Mouse (Mus musculus): ENCODE data around the gene Kcnh8.

Kcnh8 gene

DNA sequence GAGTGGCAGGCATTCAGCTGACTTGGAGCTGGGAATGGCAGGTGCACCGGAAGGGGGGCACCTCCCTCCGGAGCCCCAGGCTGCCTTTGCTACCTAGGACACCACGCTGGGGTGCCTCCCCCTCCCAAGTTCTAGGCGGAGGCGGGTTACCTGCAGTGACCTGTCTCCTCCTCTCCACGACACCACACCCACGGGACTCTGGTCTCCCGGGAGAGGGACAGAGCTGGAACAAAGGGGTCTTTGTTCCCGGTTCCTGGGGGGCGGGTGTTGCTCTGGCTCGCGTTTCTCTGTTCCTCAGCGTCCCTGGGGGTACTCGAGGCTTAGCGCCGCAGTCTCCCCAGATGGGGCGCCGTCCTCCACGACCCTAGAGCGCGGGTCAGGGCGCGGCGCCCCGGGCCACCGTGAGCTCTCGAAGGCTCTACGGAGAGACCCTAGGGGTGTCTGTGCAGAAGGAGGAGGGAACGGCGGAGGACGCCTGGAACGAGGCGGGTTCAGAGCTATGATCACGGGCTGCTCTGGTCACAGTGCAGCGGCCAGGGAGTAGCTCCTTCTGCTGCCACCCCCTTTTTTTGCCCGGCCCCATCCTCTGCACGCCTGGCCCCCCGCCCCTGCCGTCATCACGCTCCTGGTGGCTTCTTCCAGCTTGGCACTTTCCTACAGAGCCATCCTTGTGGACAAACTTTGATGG is at the start of gene Kcnh8:
Kcnh8 (plus strand) TSS at position 617 of the 688 bp plus-strand sequence.
- DNase-seq (ENCODE audit: low spot score): no peak

DNA sequence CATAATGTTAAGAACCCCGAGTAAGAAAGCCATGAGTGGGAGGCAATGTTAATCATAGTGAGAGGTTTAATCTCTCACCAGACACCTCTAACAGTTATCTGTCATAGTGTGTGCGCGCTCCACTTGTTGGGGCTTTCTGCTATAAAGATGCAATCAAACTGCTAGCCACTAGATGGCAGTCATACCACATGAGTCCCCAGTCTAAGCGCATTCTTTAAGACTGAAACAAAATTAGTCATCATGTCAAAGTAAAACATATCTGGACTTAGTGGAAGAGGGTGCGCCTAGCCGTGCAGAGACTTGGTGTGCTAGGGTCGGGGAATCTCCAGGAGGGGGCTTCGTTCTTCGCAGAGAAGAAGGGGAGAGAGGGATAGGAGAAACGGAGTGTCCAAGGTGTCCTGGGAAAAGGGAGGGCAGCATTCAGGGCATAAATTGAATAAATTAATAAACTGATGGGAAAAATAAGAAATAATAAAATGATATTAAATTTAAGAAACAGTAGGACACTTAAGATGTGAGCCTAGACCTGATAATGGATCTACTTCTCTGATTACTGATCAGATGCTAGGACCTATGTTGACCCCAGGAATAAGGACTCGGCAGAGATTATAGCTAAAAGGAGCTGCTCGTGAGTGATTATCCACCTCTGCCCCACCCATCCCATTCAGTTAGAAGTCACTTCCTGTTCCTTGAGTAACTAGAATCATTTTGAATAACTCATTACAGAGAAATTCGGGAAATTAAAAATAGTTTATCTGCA is 42.4 kb upstream of the Kcnh8 start:
- DNase-seq (ENCODE audit: low spot score): peak; percentile 52

DNA sequence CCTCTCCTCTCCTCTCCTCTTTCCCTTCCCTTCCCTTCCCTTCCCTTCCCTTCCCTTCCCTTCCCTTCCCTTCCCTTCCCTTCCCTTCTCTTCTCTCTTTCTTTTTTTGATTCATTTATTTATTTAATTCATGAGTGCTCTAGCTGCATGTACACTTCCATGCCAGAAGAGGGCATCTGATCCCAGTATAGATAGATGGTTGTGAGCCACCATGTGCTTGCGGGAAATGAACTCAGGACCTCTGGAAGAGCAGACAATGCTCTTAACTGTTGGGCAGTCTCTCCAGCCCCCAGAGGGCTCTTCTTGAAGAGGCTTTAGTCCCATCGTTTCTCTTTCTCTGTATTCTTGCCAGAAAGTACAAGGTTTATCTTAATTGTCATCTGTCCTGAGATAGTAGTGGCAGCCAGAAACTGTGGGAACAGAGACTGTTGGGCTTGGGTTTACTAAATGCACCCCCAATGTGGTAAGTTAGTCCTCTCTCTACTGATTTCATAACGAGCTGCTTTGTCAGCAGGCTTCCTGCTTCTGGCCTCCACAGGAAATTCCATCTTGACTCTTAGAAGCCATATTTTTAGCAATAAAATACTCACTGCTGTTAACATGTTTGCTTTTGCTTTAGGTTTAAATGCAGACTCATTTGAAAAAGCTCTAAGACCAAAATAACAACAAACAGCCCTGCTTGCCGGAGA is 36.9 kb upstream of the Kcnh8 start:
- no peak for DNase-seq (ENCODE audit: low spot score)

DNA sequence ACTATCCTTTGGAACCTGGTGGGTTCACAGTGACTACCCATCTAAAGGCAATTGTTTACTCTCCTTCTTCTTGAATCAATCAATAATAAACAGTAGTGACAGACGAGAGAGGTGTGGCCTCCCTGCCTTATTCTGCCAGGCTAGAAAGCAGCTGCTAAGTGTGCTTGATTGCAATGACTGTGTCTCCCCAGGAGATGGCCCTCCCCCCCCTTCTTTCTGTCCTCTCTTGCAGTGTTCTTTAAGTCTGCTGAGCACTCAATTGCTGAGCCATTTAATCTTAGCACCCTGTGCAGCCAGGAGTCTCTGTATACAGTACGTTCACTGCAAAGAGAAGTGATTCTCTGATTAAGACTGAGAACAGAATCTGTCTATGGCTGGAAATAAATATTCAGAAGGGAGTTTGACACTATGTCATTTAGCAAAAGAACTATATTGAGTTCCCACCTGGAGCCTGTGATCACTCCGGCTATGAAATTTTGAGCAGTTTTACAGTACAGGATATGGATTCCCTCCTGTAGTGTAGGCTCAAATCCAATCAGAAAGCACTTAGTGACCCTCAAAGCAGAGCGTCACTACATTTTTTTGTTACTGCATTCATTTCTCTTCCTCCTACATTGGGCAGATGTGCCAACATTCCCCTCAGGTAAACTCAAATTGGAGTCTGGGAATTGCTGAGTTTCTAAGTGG is 32.8 kb upstream of the Kcnh8 start:
- no peak for DNase-seq (ENCODE audit: low spot score)

DNA sequence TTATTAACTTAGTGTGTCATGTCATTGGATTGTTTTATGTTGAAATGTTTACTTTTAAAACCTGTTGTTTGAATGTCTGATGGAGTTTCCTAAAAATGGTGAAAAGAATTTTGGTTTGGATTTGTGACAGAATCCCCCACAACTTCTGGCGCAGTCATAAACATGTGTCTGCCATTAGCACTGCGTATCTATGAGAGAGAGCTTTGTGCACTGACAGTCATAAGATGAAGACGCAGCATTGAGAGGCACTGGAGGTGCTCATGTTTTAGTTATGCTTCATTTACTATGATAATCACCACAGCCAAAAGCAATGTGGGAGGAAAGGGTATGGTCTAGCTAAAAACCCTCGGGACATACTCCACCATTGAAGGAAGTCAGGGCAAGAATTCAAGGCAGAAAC is 30.3 kb upstream of the Kcnh8 start:
- DNase-seq (ENCODE audit: low spot score): no peak

DNA sequence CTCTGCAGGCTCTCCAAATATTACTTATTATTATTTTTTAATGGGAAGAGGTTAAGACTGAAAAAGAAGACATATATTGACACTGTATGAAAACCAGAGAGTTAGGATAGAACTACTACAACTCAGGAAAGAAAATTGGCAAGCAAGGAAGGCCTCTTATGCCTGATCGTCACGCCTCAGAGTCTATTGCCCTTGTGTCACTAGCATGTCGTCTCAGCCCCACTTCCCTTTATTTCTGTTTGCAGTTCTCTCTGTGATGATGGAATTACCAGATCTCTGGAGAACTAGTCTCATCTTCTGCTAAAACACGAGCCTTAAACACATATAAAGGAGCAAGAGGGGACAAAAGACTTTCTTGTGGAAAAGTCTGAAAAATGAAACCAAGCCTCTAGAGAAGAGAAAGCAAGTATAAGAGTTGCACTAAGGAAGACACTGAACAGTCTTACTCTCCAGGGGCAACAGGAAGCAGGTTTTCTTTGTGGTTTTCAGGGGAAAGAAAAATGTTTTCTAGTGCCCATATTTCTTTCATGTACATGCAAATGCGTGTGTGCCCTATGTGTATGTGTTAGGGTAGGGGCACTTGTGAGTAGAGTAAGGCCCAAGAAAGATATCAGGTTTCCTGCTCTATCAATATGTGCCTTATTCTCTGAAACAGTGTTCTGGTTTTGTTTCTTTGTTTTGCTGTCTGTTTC is 10.9 kb upstream of the Kcnh8 start:
- DNase-seq (ENCODE audit: low spot score): no peak

DNA sequence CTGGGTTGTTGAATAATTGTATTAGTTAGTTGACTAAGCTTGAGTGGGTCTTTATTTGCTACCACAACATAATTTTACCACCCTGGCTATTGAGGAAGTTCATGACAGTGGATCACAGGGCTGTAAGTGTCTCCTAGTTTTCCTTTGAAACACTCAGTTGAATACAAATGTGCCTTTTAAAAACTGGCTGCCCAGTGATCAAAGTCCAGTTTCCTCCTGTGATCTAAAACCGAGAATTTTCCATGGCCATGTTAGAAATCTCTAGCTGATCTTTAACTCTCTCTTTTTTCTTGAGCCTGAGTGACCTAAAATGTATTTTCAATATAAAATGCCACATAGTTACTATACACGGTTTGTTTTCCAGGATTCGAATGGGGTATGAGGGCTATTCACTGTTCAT is 3.4 kb upstream of the Kcnh8 start:
- DNase-seq (ENCODE audit: low spot score): no peak

DNA sequence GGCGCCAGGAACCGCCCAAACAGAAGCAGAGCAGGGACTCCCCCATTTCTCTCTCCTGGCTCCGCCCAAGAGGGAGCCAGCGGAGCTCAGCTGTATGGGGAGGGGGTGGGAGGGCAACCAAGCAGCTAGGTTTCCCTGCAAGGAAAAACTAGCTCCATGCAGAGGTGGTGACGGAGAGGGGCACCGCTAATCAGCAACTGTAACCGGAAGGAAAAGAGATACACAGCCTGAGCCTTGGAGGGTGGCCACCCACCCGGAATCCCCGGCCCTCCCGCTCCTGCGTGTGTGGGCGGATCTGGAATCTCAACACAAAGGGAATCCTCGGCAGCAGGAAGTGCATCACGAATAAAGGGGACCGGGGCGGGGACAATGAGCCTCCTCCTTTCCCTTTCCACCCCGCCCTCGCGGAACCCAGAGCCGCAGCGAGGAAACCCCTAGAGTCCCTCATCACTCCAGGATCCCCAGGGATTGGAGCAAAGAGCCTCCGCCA is 1.6 kb upstream of the Kcnh8 start:
- peak; percentile 41 for DNase-seq (ENCODE audit: low spot score)

DNA sequence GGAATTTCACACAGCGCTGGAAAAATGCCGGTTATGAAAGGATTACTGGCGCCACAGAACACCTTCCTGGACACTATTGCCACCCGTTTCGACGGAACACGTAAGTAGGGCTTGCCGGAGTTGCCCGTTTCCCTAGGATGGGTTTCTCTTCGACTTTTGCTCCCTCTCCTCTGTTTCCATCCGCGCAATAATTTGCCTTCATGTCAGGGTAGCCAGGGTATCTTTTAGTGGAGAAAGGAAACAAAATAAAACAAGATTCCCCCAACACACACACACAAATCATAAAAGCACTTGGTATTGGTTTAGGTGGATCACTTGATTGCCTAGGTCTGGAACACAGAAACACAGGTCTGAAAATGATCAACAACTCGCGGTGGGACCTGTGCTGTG is 267 bp downstream of the Kcnh8 start:
- no peak for DNase-seq (ENCODE audit: low spot score)

DNA sequence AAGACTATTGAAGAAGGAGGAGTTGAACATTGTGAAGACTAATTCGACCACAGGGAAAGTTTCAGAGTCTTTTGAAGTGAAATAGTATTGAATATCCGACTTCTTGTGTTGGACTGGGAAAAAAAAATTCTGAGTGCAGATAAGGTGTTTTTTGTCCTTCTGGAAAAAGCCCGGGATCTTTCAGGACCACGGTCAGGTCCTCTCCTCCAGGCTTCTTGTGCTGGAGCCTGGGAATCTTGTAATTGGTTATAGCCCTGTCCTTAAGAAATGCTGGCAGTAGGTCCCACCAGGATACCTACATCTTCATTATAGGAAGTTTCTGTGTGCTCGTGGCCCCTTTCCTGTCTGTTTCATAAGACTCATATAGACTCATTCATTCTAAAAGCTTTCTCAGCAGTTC is 902 bp downstream of the Kcnh8 start:
- peak; percentile 42 for DNase-seq (ENCODE audit: low spot score)

DNA sequence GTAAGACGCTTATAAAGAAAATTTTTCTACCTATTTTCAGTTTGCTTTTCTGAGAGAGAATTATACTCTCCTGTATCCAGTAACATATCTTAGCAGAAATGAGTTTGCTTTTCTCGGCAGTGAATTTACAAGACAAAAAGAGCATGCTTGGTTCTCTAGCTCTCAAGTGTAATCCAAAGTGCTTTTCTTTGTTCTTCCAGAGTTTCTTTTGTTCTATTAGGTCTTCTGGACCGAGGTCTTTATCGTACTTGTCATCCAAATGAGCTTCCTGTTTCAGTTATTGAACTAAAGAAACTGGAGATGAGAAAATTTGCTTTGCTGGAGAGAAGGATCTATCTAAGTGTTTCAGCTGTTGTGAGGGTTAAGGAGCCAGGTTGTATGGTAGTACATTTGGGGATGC is 8.9 kb downstream of the Kcnh8 start:
- no peak for DNase-seq (ENCODE audit: low spot score)

DNA sequence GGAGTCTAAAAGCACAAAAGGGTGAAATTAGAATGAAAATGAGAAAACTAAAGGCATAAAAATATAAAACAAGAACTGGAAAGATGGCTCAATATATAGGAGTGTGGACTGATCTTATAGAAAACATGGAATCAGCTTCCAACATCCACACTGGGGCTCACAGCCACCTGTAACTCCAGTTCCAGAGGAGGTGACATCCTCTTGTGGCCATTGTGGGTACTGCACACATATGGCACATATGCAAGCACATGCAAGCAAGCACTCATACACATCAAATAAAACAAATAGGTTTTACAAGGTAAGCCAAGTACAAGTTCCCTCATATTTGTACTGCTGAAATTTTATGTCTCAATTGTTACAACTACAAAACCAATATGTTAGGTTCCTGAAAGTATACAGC is 46.7 kb downstream of the Kcnh8 start:
- DNase-seq (ENCODE audit: low spot score): no peak

DNA sequence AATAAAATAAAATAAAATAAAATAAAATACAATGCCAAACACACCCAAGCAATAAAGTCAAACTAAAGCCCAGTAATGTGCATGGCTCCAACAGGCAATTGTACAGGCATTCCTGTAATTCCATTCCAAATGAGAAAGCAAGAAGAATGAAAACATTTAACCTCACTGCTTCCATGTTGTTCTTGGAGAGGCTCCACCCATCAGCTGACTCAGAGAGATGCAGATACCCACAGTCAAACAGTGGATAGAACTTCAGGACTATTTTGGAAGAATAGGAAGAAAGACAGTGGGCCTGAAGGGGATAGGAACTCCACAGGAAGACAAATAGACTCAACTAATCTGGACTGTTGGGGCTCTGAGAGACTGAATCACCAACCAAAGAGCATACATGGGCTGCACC is 89.5 kb downstream of the Kcnh8 start:
- no peak for DNase-seq (ENCODE audit: low spot score)

DNA sequence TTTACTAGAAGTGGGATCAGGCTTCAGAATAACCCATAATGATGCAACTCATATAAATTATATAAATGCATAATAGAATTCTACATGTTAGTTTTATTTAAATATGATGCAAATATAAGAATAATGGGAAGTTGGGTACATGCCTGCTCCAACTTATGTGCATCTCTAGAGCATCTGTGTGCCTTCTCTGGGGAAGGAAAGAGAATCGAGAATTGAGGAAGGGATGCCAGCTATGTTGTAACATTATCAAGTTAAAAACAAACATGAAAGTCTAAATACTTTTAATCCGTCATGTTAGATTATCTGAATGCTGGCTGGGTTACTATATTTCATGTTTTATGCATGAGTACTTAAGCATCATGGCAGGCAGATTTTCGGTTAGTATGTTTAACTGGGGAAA is 99.4 kb downstream of the Kcnh8 start:
- no peak for DNase-seq (ENCODE audit: low spot score)

DNA sequence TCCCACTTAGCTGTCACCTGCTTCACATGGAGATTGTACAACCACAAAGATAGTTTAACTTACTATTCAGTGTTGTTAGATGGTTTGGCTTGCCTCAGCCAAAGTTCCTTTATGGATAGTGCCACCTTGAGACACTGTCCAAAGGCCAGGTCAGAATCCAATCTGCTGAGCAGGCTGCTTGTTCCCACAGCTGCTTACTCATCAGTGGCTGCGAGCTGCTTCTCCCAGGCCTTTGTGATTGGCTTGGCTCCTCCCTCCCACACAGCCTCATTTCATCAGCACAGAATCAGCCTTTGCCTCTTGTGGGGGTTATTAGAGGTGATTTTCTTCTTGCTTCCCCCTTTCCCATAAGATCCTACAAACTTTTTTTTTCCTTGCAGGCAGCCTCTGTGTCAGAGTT is 109.8 kb downstream of the Kcnh8 start:
- no peak for DNase-seq (ENCODE audit: low spot score)

DNA sequence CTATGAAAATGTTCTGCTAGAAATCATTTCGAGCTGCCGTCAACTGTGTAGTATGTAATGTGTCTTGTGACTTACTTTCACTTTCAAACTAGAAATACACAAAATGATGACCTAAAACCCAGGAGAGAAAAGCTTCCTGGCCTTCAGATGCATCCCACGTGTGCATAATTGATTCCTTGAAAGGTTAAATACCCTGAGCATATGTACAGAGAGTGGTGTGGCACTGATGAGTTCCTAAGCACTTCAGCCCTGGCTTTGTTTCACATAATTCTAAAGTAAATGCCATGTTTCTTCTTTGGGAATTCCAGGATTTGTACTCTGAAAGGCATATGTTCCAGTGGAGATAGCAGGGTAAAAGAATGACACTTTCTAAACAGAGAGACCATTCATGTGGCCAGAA is 119.7 kb downstream of the Kcnh8 start:
- DNase-seq (ENCODE audit: low spot score): no peak

DNA sequence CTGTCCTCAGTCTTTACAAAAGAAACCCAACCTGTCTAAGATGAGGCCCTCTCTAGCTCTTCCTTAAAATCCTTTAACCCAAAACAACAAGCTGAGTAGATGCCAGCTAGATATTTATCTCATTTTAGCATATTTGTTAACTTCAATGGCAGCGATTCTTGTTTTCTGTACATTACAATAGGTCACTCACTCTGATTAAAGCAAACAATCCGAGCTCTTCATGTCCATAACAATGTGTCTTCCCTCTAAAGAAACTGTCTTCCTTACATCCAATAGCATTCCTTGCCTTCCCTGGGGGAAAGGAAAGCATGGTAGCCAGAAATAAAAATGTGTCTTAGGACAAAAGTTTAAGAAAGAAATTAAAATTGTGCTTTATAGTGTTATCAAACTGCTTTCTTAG is 126.3 kb downstream of the Kcnh8 start:
- DNase-seq (ENCODE audit: low spot score): no peak

DNA sequence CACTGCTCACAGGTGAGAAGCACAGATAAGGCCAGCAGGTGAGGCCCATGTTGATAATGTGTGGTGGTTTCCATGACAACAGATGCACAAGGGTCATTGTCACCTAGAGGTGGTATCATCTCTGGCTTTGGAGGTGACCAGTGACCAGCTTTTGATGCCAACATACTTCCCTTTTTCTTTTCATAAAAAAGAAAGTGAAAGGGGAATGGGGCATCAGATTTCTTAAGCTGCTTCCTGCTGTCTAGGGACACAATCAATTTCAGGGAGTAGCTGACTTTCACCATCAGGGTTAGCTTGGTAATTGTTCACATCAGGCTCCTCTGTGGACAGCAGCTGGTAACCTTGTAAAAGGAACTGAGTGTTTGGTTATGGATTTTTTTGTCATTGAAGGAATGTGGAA is 135.9 kb downstream of the Kcnh8 start:
- no peak for DNase-seq (ENCODE audit: low spot score)

DNA sequence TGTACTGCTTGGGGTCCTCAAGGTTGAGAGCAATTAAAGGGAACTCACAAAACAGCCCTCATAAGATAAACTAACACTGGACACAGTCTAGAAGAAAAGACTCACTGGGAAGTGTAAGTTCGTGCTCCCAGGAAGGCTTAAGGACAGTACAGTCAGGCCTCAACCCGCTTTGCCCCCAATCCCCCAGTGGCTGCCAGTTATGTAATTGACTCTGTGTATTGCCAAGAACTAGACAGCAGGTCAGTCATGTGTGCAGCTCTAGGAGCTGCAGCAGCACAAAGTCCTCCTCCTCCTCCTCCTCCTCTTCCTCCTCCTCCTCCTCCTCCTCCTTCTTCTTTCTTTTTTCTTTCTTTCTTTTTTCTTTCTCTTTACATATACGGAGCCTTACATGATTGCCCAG is 185.6 kb downstream of the Kcnh8 start:
- no peak for DNase-seq (ENCODE audit: low spot score)

DNA sequence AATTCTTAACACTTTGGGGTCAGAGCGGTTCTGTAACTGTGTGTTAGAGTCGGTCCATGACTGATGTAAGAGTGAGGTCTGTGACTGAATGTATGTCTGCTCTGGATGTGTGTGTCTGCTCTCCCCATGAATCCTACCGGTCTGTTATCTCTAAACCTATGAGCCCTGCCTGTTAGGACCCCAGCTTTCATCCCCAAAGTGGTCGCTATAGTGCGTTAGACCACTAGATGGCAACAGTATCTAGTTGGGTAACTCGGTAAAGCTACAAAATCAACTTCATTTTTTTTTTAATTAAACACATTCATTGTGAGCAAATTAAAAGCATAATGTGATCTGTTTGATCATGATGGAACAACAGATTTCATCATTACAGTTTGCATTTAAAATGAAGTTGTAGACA is 202.0 kb downstream of the Kcnh8 start:
- DNase-seq (ENCODE audit: low spot score): no peak

DNA sequence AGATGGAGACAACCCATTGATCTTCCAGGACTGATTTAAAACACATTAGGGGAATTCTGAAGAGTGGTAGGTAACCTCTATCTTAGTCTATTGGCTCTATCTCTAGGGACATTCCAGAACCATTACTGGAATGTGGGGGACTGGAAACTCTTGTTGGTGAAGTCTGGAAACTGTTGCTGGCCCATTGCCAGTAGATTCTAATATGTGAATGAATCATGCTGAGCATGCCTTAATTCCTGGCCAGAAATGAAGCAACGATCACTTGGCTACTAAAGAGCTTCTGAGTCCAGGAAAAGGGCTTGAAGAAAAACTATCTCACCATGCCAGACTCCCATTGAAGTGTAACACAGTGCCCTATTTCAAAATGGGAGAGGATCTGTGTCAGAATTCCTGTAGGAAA is 208.3 kb downstream of the Kcnh8 start:
- DNase-seq (ENCODE audit: low spot score): no peak

DNA sequence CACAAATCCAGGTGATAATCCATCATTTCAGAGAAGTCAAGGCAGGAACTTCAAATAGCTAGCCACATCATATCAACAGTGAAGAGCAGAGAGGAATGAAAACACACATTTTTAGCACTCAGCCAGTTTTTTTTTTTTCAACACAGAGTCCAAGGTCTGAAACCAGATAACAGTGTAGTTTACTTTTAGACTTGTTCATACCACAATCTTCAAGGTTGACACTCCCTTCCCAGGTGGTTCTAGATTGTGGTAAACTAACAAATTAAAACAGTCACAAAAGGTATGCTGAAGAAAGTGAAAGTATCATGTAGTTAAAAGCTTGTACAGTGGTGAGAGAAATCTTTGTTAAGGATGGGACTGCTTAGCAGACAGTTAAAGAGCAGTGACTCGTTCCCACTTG is 216.5 kb downstream of the Kcnh8 start:
- no peak for DNase-seq (ENCODE audit: low spot score)
